Mouse (Mus musculus) kidney, adult 18-20 months (tissue): Measurements from ENCODE around the gene Lipc.
A peak's percentile ranks its signal among the peaks of the same experiment; 100 is the strongest.

ENCODE experiments used
- DNase-seq: peaks from one replicate; pipeline ENCODE4 v3.0.0; 2021

Gene Lipc

GRCm38 (mm10) chr9:70952126-70952525 is at the start of gene Lipc:
Gene Lipc, minus strand, starts transcription at chr9:70952226.
- no peak for DNase-seq

GRCm38 (mm10) chr9:70999161-70999560 is 47.1 kb upstream of the Lipc start:
- no peak for DNase-seq

- DNase-seq: no peak
Measured at GRCm38 (mm10) chr9:70998719-70999118, 46.7 kb upstream of the Lipc start.

GRCm38 (mm10) chr9:70993326-70993725 is 41.3 kb upstream of the Lipc start:
- no peak for DNase-seq

GRCm38 (mm10) chr9:70991401-70991800 is 39.4 kb upstream of the Lipc start:
- no peak for DNase-seq

- DNase-seq: no peak
Measured at GRCm38 (mm10) chr9:70987210-70987609, 35.2 kb upstream of the Lipc start.

- no peak for DNase-seq
Measured at GRCm38 (mm10) chr9:70982991-70983480, 31.0 kb upstream of the Lipc start.

- no peak for DNase-seq
Measured at GRCm38 (mm10) chr9:70981721-70982120, 29.7 kb upstream of the Lipc start.

GRCm38 (mm10) chr9:70979641-70980040 is 27.6 kb upstream of the Lipc start:
- no peak for DNase-seq

- DNase-seq: no peak
Measured at GRCm38 (mm10) chr9:70979171-70979570, 27.1 kb upstream of the Lipc start.

GRCm38 (mm10) chr9:70977392-70977791 is 25.4 kb upstream of the Lipc start:
- peak; percentile 6 for DNase-seq

GRCm38 (mm10) chr9:70975921-70976320 is 23.9 kb upstream of the Lipc start:
- DNase-seq: no peak

- no peak for DNase-seq
Measured at GRCm38 (mm10) chr9:70973286-70973685, 21.3 kb upstream of the Lipc start.

- DNase-seq: no peak
Measured at GRCm38 (mm10) chr9:70969244-70969643, 17.2 kb upstream of the Lipc start.

GRCm38 (mm10) chr9:70965999-70966994 is 14.3 kb upstream of the Lipc start:
- no peak for DNase-seq

- DNase-seq: no peak
Measured at GRCm38 (mm10) chr9:70965422-70965821, 13.4 kb upstream of the Lipc start.

GRCm38 (mm10) chr9:70965011-70965410 is 13.0 kb upstream of the Lipc start:
- DNase-seq: no peak

- DNase-seq: no peak
Measured at GRCm38 (mm10) chr9:70963461-70963891, 11.4 kb upstream of the Lipc start.

- DNase-seq: no peak
Measured at GRCm38 (mm10) chr9:70962781-70963455, 10.9 kb upstream of the Lipc start.

GRCm38 (mm10) chr9:70960301-70960700 is 8.3 kb upstream of the Lipc start:
- DNase-seq: no peak

GRCm38 (mm10) chr9:70959866-70960265 is 7.8 kb upstream of the Lipc start:
- DNase-seq: no peak

GRCm38 (mm10) chr9:70959447-70959846 is 7.4 kb upstream of the Lipc start:
- no peak for DNase-seq

GRCm38 (mm10) chr9:70958381-70958780 is 6.4 kb upstream of the Lipc start:
- no peak for DNase-seq

GRCm38 (mm10) chr9:70957717-70958116 is 5.7 kb upstream of the Lipc start:
- DNase-seq: no peak
